8 mouse cellular contexts compared by ENCODE assay signal in genomic region chr10:88426158-88426816, GRCm38 (mm10). TPM values are rescaled to one million over a fixed set of nuclear protein-coding genes. Genes with fewer than 3 reads are reported as not detected.
DNase-seq lines count a peak whose midpoint lies in the region; TF ChIP-seq lines count a peak whose summit lies in the region.

No protein-coding gene starts in this region.

- 94% methylated on average over 2 of the region's 2 CpGs for WGBS in heart, adult 2 months

- TF ChIP-seq POLR2A in heart, adult 2 months (IDR thresholded peaks at IDR 0.05; ENCODE audit: insufficient read depth, low read depth, low read length): no peak

- no peaks in the 10 kb centered on the region for H3K4me1 ChIP-seq in heart, adult 2 months (ENCODE audit: control insufficient read depth, insufficient read depth, low read length)

- H3K79me2 ChIP-seq in heart, adult 2 months (replicated peaks; ENCODE audit: control insufficient read depth, insufficient read depth, low read length): no peaks in the 10 kb centered on the region

- no peak for TF ChIP-seq EP300 in heart, adult 2 months (IDR thresholded peaks at IDR 0.05; ENCODE audit: insufficient read depth, low read depth, low read length)

- H3K9ac ChIP-seq in heart, adult 2 months (ENCODE audit: low read depth, low read length): no peak overlapping the region

- no peak overlapping the region for H3K27ac ChIP-seq in heart, adult 2 months

- H3K4me3 ChIP-seq in heart, adult 2 months: no peak overlapping the region

- peak; percentile 93 for TF ChIP-seq CTCF in heart, adult 2 months (IDR thresholded peaks at IDR 0.05)

- no peaks in the 10 kb centered on the region for H3K27me3 ChIP-seq in heart, adult 2 months (ENCODE audit: control insufficient read depth, insufficient read depth, low read length)

- H3K36me3 ChIP-seq in heart, adult 2 months (ENCODE audit: control insufficient read depth, insufficient read depth, low read length): no peaks in the 10 kb centered on the region

- intact Hi-C loops in heart, adult 2 months (cut with DNase I): loop anchor here (1.0 kb wide), 1 partner anchor 49 kb away; no protein-coding TSS in a partner anchor
- intact Hi-C loops in heart, postnatal 25 days (cut with DNase I): loop anchor here (1.0 to 5.0 kb wide), 2 partner anchors 50 to 301 kb away; no protein-coding TSS in a partner anchor
- intact Hi-C loops in heart, postnatal 14 days (cut with DNase I): loop anchor here (1.0 kb wide), 1 partner anchor 47 kb away; the partner anchor contains the start of genes Dram1 and Gnptab

- DNase-seq in heart, adult 2 months: peak in 1 of 2 experiments; percentile 27
- DNase-seq in heart, postnatal 25 days (ENCODE audit: low spot score): no peak
- peak; percentile 24 for DNase-seq in WW6 (ENCODE audit: low read depth, low spot score)
- DNase-seq in cerebellum, postnatal 36 days: peak; percentile 44 to 61
- DNase-seq in heart, postnatal 14 days: peak; percentile 55 to 81
- peak; percentile 71 to 79 for DNase-seq in kidney, postnatal 36 days
- DNase-seq in lung, postnatal 14 days: peak; percentile 75
- peak; percentile 47 for DNase-seq in right cerebral cortex, postnatal 14 days

RNA-seq across cellular contexts. Expression of gene Sycp3, which starts 33.1 kb away (rescaled TPM):
- total RNA-seq in heart, adult 2 months (2021): not detected
- not detected in 2 replicates for polyA plus RNA-seq in heart, adult 2 months (2012; rRNA removed)
- not detected for total RNA-seq in heart, postnatal 25 days (2021)
- not detected for total RNA-seq in heart, postnatal 14 days (2021)

RNA-seq across cellular contexts. Expression of gene Gnptab, which starts 47.4 kb away (rescaled TPM):
- 10 to 100 TPM; 24.3 to 27.6 TPM for total RNA-seq in heart, adult 2 months (2021)
- 11.7 and 19.3 TPM in 2 replicates for polyA plus RNA-seq in heart, adult 2 months (2012; rRNA removed)
- total RNA-seq in heart, postnatal 25 days (2021): 10 to 100 TPM; 25.5 to 29.9 TPM
- total RNA-seq in heart, postnatal 14 days (2021): 10 to 100 TPM; 30.5 to 32.2 TPM

RNA-seq across cellular contexts. Expression of gene Dram1, which starts 47.4 kb away (rescaled TPM):
- total RNA-seq in heart, adult 2 months (2021): 1 to 10 TPM; 3.7 to 4.5 TPM
- polyA plus RNA-seq in heart, adult 2 months (2012; rRNA removed): 6.8 and 7.6 TPM in 2 replicates
- total RNA-seq in heart, postnatal 25 days (2021): 1 to 10 TPM; 3.8 to 4.1 TPM
- total RNA-seq in heart, postnatal 14 days (2021): 1 to 10 TPM; 3.8 to 3.9 TPM
